Mouse (Mus musculus): ENCODE measurements around the gene C1qtnf6.

The C1qtnf6 gene

GRCm38 (mm10) chr15:78530671-78531450 lies at the start of gene C1qtnf6:
Gene C1qtnf6 (minus strand): TSS chr15:78531416.
- no peak for DNase-seq (ENCODE audit: low spot score)

GRCm38 (mm10) chr15:78576284-78576810 lies 45.1 kb upstream of the C1qtnf6 start:
- no peak for DNase-seq (ENCODE audit: low spot score)

- DNase-seq (ENCODE audit: low spot score): no peak
Observed at GRCm38 (mm10) chr15:78572658-78573397, 41.6 kb upstream of the C1qtnf6 start, which contains the start of gene Rac2. Gene Rac2 (minus strand): TSS chr15:78572783.

GRCm38 (mm10) chr15:78572270-78572600 lies 41.0 kb upstream of the C1qtnf6 start:
- DNase-seq (ENCODE audit: low spot score): no peak

GRCm38 (mm10) chr15:78571554-78572269 lies 40.5 kb upstream of the C1qtnf6 start:
- DNase-seq (ENCODE audit: low spot score): no peak

- DNase-seq (ENCODE audit: low spot score): no peak
Observed at GRCm38 (mm10) chr15:78570170-78570569, 39.0 kb upstream of the C1qtnf6 start.

GRCm38 (mm10) chr15:78567608-78568120 lies 36.4 kb upstream of the C1qtnf6 start:
- DNase-seq (ENCODE audit: low spot score): no peak

GRCm38 (mm10) chr15:78564764-78565435 lies 33.7 kb upstream of the C1qtnf6 start:
- no peak for DNase-seq (ENCODE audit: low spot score)

- DNase-seq (ENCODE audit: low spot score): no peak
Observed at GRCm38 (mm10) chr15:78563937-78564336, 32.7 kb upstream of the C1qtnf6 start.

- DNase-seq (ENCODE audit: low spot score): no peak
Observed at GRCm38 (mm10) chr15:78563344-78563743, 32.1 kb upstream of the C1qtnf6 start.

- DNase-seq (ENCODE audit: low spot score): no peak
Observed at GRCm38 (mm10) chr15:78559141-78559979, 28.1 kb upstream of the C1qtnf6 start.

GRCm38 (mm10) chr15:78557693-78558535 lies 26.7 kb upstream of the C1qtnf6 start:
- no peak for DNase-seq (ENCODE audit: low spot score)

- peak; percentile 39 for DNase-seq (ENCODE audit: low spot score)
Observed at GRCm38 (mm10) chr15:78554545-78555313, 23.5 kb upstream of the C1qtnf6 start.

- no peak for DNase-seq (ENCODE audit: low spot score)
Observed at GRCm38 (mm10) chr15:78549189-78549734, 18.0 kb upstream of the C1qtnf6 start.

GRCm38 (mm10) chr15:78548711-78549110 lies 17.5 kb upstream of the C1qtnf6 start:
- no peak for DNase-seq (ENCODE audit: low spot score)

- DNase-seq (ENCODE audit: low spot score): no peak
Observed at GRCm38 (mm10) chr15:78548336-78548665, 17.1 kb upstream of the C1qtnf6 start.

GRCm38 (mm10) chr15:78547415-78548335 lies 16.5 kb upstream of the C1qtnf6 start:
- peak; percentile 29 for DNase-seq (ENCODE audit: low spot score)

- no peak for DNase-seq (ENCODE audit: low spot score)
Observed at GRCm38 (mm10) chr15:78546060-78546459, 14.8 kb upstream of the C1qtnf6 start.
